Mouse (Mus musculus) liver, embryonic 16.5 days (tissue): Measurements from ENCODE around the gene Zfp523. TPM values are rescaled to one million over a fixed set of nuclear protein-coding genes. Genes with fewer than 3 reads are reported as not detected.

Source experiments
- ATAC-seq: fragments of 200-750 bp; cut with Nextera tagmentation; 2 replicates; pipeline ENCODE4 v1.8.0; 2017; ENCODE audit warnings: low read depth, mild to moderate bottlenecking, moderate number of reproducible peaks, moderate library complexity
- H3K27ac ChIP-seq: fragments of 300-500 bp; sonication (generic); 2 replicates; pipeline ENCODE4 v1.5.1; 2014; ENCODE audit warnings: mild to moderate bottlenecking, low read length
- H3K27me3 ChIP-seq: fragments of 300-500 bp; sonication (generic); 2 replicates; pipeline ENCODE4 v1.6.1; 2014; ENCODE audit warnings: low read depth, low read length, mixed read lengths; ENCODE audit not compliant: control insufficient read depth, insufficient read depth
- H3K36me3 ChIP-seq: fragments of 300-500 bp; sonication (generic); 2 replicates; pipeline ENCODE4 v1.6.1; 2014; ENCODE audit warnings: mild to moderate bottlenecking; ENCODE audit not compliant: control insufficient read depth, insufficient read depth
- H3K4me1 ChIP-seq: fragments of 300-500 bp; sonication (generic); 2 replicates; pipeline ENCODE4 v1.6.1; 2014; ENCODE audit warnings: low read depth, low read length, mixed read lengths; ENCODE audit not compliant: control insufficient read depth
- H3K4me2 ChIP-seq: fragments of 300-500 bp; sonication (generic); 2 replicates; pipeline ENCODE4 v1.6.1; 2014; ENCODE audit warnings: low read depth, low read length, mixed read lengths
- H3K4me3 ChIP-seq: fragments of 300-500 bp; sonication (generic); 2 replicates; pipeline ENCODE4 v1.5.1; 2014; ENCODE audit warnings: low read depth, mild to moderate bottlenecking, low read length
- H3K9ac ChIP-seq: fragments of 300-500 bp; sonication (generic); 2 replicates; pipeline ENCODE4 v1.6.1; 2014; ENCODE audit warnings: low read depth, low read length
- H3K9me3 ChIP-seq: fragments of 300-500 bp; sonication (generic); replicated peaks from 2 replicates; pipeline ENCODE4 v1.6.1; 2016; ENCODE audit warnings: low read length; ENCODE audit not compliant: control insufficient read depth
- WGBS: fragments of 180-500 bp; shearing (Covaris S2); extraction: QIAGEN DNeasy Blood & Tissue Kit; methylation state at CpG from one replicate; pipeline ENCODE4 v1.1.7; 2014; ENCODE audit not compliant: insufficient replicate concordance; 5-methylcytosine and 5-hydroxymethylcytosine counted together
- polyA plus RNA-seq: library from polyadenylated mRNA; unstranded; fragments of >200 nt; fragmentation: Nextera tagmentation; extraction: Ambion mirVana; gene quantifications from 2 replicates; pipeline ENCODE4 v1.2.1, GENCODE M21; 2015

The Zfp523 gene
- polyA plus RNA-seq, 1 experiment from 2014 or later, result 6.2 TPM

- Histone ChIP-seq H3K27ac (no peak overlapping the region), H3K4me1 (peaks cover 13% of the 10 kb centered on the region), H3K9me3 (no peaks in the 10 kb centered on the region), H3K9ac (no peak overlapping the region), H3K4me2 (no peak overlapping the region), H3K4me3 (no peak overlapping the region), H3K27me3 (no peaks in the 10 kb centered on the region), H3K36me3 (no peaks in the 10 kb centered on the region; the same call in 1 of the 2 replicates)
- no peak for ATAC-seq
- 26% methylated on average over 14 of the region's 14 CpGs for WGBS
These were observed 27.3 kb downstream of the Zfp523 start for GRCm38 (mm10) chr17:28204052-28204720.

GRCm38 (mm10) chr17:28205443-28205842 lies 28.5 kb downstream of the Zfp523 start:
- WGBS, result 72% methylated on average over 8 of the region's 8 CpGs
- Histone ChIP-seq H3K27ac (no peak overlapping the region), H3K4me2 (no peak overlapping the region), H3K9ac (no peak overlapping the region), H3K9me3 (no peaks in the 10 kb centered on the region), H3K27me3 (no peaks in the 10 kb centered on the region), H3K4me1 (peaks cover 13% of the 10 kb centered on the region), H3K36me3 (no peaks in the 10 kb centered on the region), H3K4me3 (no peak overlapping the region)
- ATAC-seq, result no peak

DNA sequence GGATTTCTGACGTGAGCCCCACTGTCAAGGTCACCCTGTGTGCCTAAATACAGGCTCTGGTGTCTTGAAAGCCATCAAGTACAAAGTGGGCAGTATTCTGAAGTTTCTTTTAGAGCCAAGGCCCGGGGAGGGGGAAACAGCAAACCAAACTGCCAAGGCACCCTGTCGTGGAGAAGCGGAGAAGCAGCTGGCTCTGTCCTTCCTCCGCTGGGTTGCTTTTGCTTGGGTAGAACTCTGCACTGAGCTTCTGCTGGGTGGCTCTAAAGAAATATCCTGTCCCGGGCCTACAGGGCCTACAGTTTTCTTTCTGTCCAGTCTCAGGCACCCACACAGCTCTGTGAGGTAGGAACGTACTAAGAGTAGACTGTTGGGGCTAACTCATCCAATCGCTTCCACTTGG lies 30.2 kb downstream of the Zfp523 start:
- peak overlapping the region; percentile 61; the same call in 1 of the 2 replicates for H3K4me2 ChIP-seq
- ATAC-seq, result no peak
- no peak overlapping the region for H3K4me3 ChIP-seq
- H3K4me1 ChIP-seq, result peaks cover 21% of the 10 kb centered on the region
- peak overlapping the region; percentile 3; the same call in 1 of the 2 replicates for H3K9ac ChIP-seq
- WGBS, result 38% methylated on average over 8 of the region's 8 CpGs
- H3K36me3 ChIP-seq, result no peaks in the 10 kb centered on the region
- no peaks in the 10 kb centered on the region for H3K27me3 ChIP-seq
- peak overlapping the region; percentile 35 for H3K27ac ChIP-seq
- no peaks in the 10 kb centered on the region for H3K9me3 ChIP-seq

DNA sequence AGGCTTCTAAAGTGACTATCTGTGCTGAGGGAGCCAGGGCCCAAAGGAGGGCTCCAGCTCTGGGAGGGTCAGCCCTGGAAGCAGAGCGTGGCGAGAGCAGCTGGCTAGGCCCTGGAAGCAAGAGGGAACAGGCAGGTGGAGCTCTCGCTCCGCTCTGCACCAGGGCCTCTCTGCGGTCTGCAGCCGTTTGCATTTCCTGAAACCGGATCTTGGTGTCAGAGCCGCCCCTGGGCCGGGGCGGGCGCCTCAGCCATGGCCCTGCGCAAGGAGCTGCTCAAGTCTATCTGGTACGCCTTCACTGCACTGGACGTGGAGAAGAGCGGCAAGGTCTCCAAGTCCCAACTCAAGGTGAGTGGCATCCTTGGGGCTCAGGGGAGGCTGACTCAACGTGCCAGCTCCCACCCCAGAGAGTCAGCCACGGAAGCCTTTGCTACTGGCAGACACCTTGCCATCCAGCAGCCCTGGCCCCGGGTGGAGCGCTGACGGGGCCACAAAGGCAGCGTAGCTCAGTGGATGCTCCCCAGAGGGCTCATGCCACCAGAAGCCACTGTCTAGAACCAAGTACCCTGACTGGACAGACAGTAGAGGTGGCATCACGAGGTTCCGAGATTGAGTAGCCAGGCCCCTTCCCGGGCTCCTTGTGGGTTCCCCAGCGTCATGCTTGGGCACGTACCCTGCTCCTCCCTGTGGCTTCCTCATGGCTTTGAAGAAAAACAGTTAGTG lies 30.8 kb downstream of the Zfp523 start, which contains the start of gene Def6:
Def6 (plus strand) TSS at position 188 of the 723 bp plus-strand sequence.
- Histone ChIP-seq H3K27ac (peak within 1 kb of the TSS; percentile 73), H3K4me1 (peaks cover 22% of the 10 kb centered on the region), H3K4me3 (peak within 1 kb of the TSS; percentile 59), H3K9ac (peak within 1 kb of the TSS; percentile 62), H3K4me2 (peak within 1 kb of the TSS; percentile 61), H3K27me3 (no peaks in the 10 kb centered on the region), H3K9me3 (no peaks in the 10 kb centered on the region), H3K36me3 (no peaks in the 10 kb centered on the region)
- 3% methylated on average over 26 of the region's 26 CpGs for WGBS
- ATAC-seq, result peak; percentile 79

GRCm38 (mm10) chr17:28208314-28208612 lies 31.3 kb downstream of the Zfp523 start:
- WGBS, result 11% methylated on average over 8 of the region's 8 CpGs
- no peaks in the 10 kb centered on the region for H3K27me3 ChIP-seq
- peak overlapping the region; percentile 59 for H3K4me3 ChIP-seq
- H3K36me3 ChIP-seq, result no peaks in the 10 kb centered on the region
- no peak for ATAC-seq
- peaks cover 22% of the 10 kb centered on the region for H3K4me1 ChIP-seq
- H3K4me2 ChIP-seq, result peak overlapping the region; percentile 61
- no peaks in the 10 kb centered on the region for H3K9me3 ChIP-seq
- peak overlapping the region; percentile 62 for H3K9ac ChIP-seq
- H3K27ac ChIP-seq, result peak overlapping the region; percentile 73; the same call in 1 of the 2 replicates

- ATAC-seq, result no peak
- Histone ChIP-seq H3K36me3 (no peaks in the 10 kb centered on the region), H3K9me3 (no peaks in the 10 kb centered on the region), H3K4me2 (peak overlapping the region; percentile 61), H3K4me1 (peaks cover 22% of the 10 kb centered on the region), H3K27ac (peak overlapping the region; percentile 59), H3K9ac (no peak overlapping the region), H3K27me3 (no peaks in the 10 kb centered on the region), H3K4me3 (peak overlapping the region; percentile 59)
- 23% methylated on average over 4 of the region's 4 CpGs for WGBS
These were observed 32.7 kb downstream of the Zfp523 start for GRCm38 (mm10) chr17:28209457-28210110.

- no peaks in the 10 kb centered on the region for H3K27me3 ChIP-seq
- no peak overlapping the region for H3K27ac ChIP-seq
- H3K9ac ChIP-seq, result no peak overlapping the region
- 20% methylated on average over 6 of the region's 6 CpGs for WGBS
- H3K4me1 ChIP-seq, result peaks cover 21% of the 10 kb centered on the region
- no peak overlapping the region for H3K4me2 ChIP-seq
- no peaks in the 10 kb centered on the region for H3K9me3 ChIP-seq
- no peak overlapping the region for H3K4me3 ChIP-seq
- no peaks in the 10 kb centered on the region for H3K36me3 ChIP-seq
- no peak for ATAC-seq
These were observed 35.0 kb downstream of the Zfp523 start for GRCm38 (mm10) chr17:28211921-28212341.

DNA sequence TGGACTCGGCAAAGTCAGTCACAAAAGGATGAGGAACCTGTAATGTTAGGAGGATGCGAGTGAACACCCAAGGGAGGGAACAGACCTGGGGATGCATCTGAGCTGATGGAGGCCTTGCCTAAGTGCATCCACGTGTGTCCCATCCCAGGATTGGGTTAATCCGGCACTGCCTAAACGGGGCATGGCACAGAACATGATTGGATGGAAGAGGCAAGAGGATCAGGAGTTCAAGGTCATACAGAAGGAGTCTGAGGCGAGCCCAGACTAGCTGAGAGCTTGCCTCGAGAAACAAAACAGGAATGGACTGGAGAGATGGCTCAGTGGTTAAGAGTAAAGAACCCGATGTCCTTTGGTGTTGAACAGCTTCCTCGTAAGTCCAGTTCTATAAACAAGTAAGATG lies 35.5 kb downstream of the Zfp523 start:
- Histone ChIP-seq H3K4me1 (peaks cover 18% of the 10 kb centered on the region), H3K27ac (no peak overlapping the region), H3K36me3 (no peaks in the 10 kb centered on the region), H3K27me3 (no peaks in the 10 kb centered on the region), H3K4me2 (no peak overlapping the region), H3K9me3 (no peaks in the 10 kb centered on the region), H3K4me3 (no peak overlapping the region), H3K9ac (no peak overlapping the region)
- ATAC-seq, result no peak
- WGBS, result 47% methylated on average over 9 of the region's 9 CpGs

GRCm38 (mm10) chr17:28213236-28213635 lies 36.3 kb downstream of the Zfp523 start:
- no peaks in the 10 kb centered on the region for H3K9me3 ChIP-seq
- H3K4me2 ChIP-seq, result no peak overlapping the region
- 26% methylated on average over 4 of the region's 4 CpGs for WGBS
- H3K4me1 ChIP-seq, result peaks cover 16% of the 10 kb centered on the region
- no peaks in the 10 kb centered on the region for H3K36me3 ChIP-seq
- no peak for ATAC-seq
- H3K27me3 ChIP-seq, result no peaks in the 10 kb centered on the region
- H3K9ac ChIP-seq, result no peak overlapping the region
- no peak overlapping the region for H3K27ac ChIP-seq
- H3K4me3 ChIP-seq, result no peak overlapping the region
